Mouse (Mus musculus) G1E (cell line): Measurements from ENCODE around the gene Pqlc2. TPM values are rescaled to one million over a fixed set of nuclear protein-coding genes. Genes with fewer than 3 reads are reported as not detected.
A peak's percentile ranks its signal among the peaks of the same experiment; 100 is the strongest.

Experiments used
- ATAC-seq: 2 replicates; pipeline ENCODE4 v1.8.0; 2016; ENCODE audit warnings: mild to moderate bottlenecking; ENCODE audit not compliant: insufficient number of reproducible peaks, poor library complexity, low FRiP score, severe bottlenecking; ENCODE audit errors: extremely low read depth
- DNase-seq: peaks from one replicate; pipeline ENCODE4 v3.0.0; 2012; ENCODE audit warnings: low spot score
- H3K27me3 ChIP-seq: 2 replicates; pipeline ENCODE4 v1.6.1; 2012; ENCODE audit warnings: mild to moderate bottlenecking, low read length, inconsistent platforms; ENCODE audit not compliant: insufficient read depth
- H3K36me3 ChIP-seq: replicated peaks from 2 replicates; pipeline ENCODE3; 2012; ENCODE audit warnings: mild to moderate bottlenecking, inconsistent platforms
- H3K4me1 ChIP-seq: 2 replicates; pipeline ENCODE4 v1.6.1; 2012; ENCODE audit warnings: low read depth, low read length, inconsistent platforms, mixed read lengths; ENCODE audit not compliant: insufficient read depth
- H3K4me3 ChIP-seq: 2 replicates; pipeline ENCODE4 v1.5.1; 2012; ENCODE audit warnings: low read depth, mild to moderate bottlenecking, inconsistent platforms, low read length, moderate library complexity, mixed read lengths
- H3K9me3 ChIP-seq: replicated peaks from 2 replicates; pipeline ENCODE4 v1.6.1; 2012; ENCODE audit warnings: inconsistent platforms
- CTCF ChIP-seq: IDR thresholded peaks from 2 replicates; pipeline ENCODE4 v1.5.1; 2012; ENCODE audit warnings: low read depth, low read length, inconsistent platforms, mixed read lengths
- GATA1 ChIP-seq: IDR thresholded peaks from 2 replicates; pipeline ENCODE4 v1.6.1; 2012; ENCODE audit warnings: borderline replicate concordance, low read length, inconsistent platforms, mixed read lengths
- GATA2 ChIP-seq: IDR thresholded peaks from 2 replicates; pipeline ENCODE4 v1.6.1; 2012; ENCODE audit warnings: low read depth, low read length, inconsistent platforms, borderline replicate concordance
- POLR2AphosphoS5 ChIP-seq: IDR thresholded peaks from 2 replicates; pipeline ENCODE4 v1.6.1; 2012; ENCODE audit warnings: low read depth, low read length, inconsistent platforms; ENCODE audit not compliant: insufficient replicate concordance
- TAL1 ChIP-seq: conservative IDR thresholded peaks from 2 replicates; pipeline ENCODE4 v1.6.1; 2012; ENCODE audit warnings: low read depth, low read length, inconsistent platforms, mixed read lengths
- polyA plus RNA-seq: library from polyadenylated mRNA; stranded (reverse); fragments of >175 nt; gene quantifications from 2 replicates; pipeline ENCODE4 v1.2.3, GENCODE M21; 2012
- total RNA-seq, 2 experiments: library from RNA; stranded (forward) in 1 of 2; stranded (reverse) in 1 of 2; fragments of 200-1000 nt in 1 of 2; fragments of >200 nt in 1 of 2; fragmentation: Nextera tagmentation in 1 of 2; gene quantifications; 2 replicates each; pipeline ENCODE4 v1.2.3; 2014 to 2017

Gene Pqlc2
- total RNA-seq (2014; fragmentation: Nextera tagmentation) (4.3 and 6.8 TPM in 2 replicates), total RNA-seq (2017) (11.8 and 14.0 TPM in 2 replicates), polyA plus RNA-seq (3.8 and 4.4 TPM in 2 replicates)

DNA sequence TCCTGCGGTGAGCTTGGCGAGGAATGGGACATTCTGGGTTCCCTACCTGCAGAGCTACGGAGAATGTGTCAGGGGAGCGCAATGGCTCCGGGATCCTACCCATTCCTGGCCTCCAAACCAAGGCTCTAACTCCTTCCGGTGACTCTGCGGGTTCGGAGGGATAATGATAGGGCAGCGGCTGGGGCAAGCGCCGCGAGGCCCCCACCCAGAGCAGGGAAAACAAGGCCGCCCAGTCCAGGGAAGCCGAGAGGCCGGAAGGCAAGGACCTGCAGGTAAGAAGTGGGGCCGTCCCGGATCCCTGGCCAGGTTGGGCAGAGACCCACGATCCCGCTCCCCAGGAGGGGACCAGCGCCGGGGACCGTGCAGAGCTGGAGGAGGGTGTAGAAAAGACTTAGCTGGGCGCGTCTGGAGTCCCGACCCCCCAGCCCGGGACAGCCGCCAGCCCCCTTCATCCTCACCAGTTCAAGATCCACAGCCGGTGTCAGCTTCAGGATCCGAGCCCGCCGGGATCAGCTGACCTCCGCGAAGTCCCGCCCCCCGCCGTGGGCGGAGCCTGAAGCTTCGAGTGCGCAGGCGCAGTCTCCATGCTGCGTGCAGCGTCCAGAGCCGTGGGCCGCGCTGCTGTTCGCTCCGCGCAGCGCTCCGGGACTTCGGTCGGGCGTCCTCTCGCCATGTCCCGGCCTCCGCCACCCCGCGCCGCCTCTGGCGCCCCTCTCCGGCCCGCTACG is at the start of gene Pqlc2, which contains the start of gene Akr7a5:
TSS of gene Pqlc2 (minus strand) at position 538 of the 728 bp plus-strand sequence.
TSS of gene Akr7a5 (plus strand) at position 574 of the 728 bp plus-strand sequence.
- H3K27me3 ChIP-seq = no peaks in the 10 kb centered on the region
- H3K4me3 ChIP-seq = peak within 1 kb of the TSS; percentile 94
- DNase-seq (peak; percentile 94), ATAC-seq (peak; percentile 42; the same call in 1 of the 2 replicates)
- H3K36me3 ChIP-seq = peaks cover 45% of the 10 kb centered on the region
- peaks cover 50% of the 10 kb centered on the region for H3K4me1 ChIP-seq
- H3K9me3 ChIP-seq = no peaks in the 10 kb centered on the region
- TF ChIP-seq GATA1 = no peak
- TF ChIP-seq GATA2 = no peak
- TF ChIP-seq CTCF = no peak
- no peak for TF ChIP-seq POLR2AphosphoS5
- TF ChIP-seq TAL1 = no peak

GRCm38 (mm10) chr4:139357211-139357610 is 46.7 kb upstream of the Pqlc2 start:
- no peak for DNase-seq
- Histone ChIP-seq H3K9me3 (no peaks in the 10 kb centered on the region), H3K36me3 (peaks cover 84% of the 10 kb centered on the region), H3K4me3 (no peak overlapping the region), H3K4me1 (peaks cover 46% of the 10 kb centered on the region), H3K27me3 (no peaks in the 10 kb centered on the region)
- no peak for ATAC-seq
- TF ChIP-seq CTCF (no peak), GATA1 (no peak), GATA2 (no peak), POLR2AphosphoS5 (no peak), TAL1 (no peak)

DNA sequence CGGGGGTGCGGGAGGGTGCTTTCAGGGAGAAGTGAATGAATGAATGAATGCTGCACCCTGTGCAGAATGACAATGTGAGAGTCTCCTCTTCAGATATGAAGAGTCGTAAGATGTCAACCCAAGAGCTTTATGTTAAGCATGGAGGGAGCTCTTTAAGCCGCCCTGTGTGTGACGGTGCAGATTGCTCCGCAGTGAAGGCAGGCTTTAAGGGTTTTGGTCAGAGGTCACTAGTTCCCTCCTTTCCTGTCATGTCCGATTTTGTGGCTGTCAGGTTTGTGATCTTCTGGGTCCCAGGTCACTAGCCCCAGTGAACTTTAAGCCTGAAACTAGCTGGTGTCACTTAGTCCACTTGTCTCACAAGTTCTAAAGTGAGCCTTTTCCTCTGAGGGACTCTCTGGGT is 42.3 kb upstream of the Pqlc2 start:
- Histone ChIP-seq H3K4me1 (peaks cover 63% of the 10 kb centered on the region), H3K27me3 (no peaks in the 10 kb centered on the region), H3K4me3 (peak overlapping the region; percentile 83), H3K9me3 (no peaks in the 10 kb centered on the region), H3K36me3 (peaks cover 73% of the 10 kb centered on the region)
- peak; percentile 45 for DNase-seq
- no peak for ATAC-seq
- TF ChIP-seq GATA2 (no peak), TAL1 (no peak), CTCF (no peak), POLR2AphosphoS5 (no peak), GATA1 (no peak)

GRCm38 (mm10) chr4:139351931-139352711 is 41.6 kb upstream of the Pqlc2 start, which contains the start of the genes Mrto4, Emc1 and Ubr4:
TSS of gene Mrto4 (minus strand) at chr4:139352576.
TSS of gene Emc1 (plus strand) at chr4:139352587.
TSS of gene Ubr4 (plus strand) at chr4:139352609.
- ATAC-seq (peak; percentile 85), DNase-seq (peak; percentile 93)
- Histone ChIP-seq H3K36me3 (peaks cover 73% of the 10 kb centered on the region), H3K9me3 (no peaks in the 10 kb centered on the region), H3K4me3 (peak within 1 kb of the TSS; percentile 83), H3K27me3 (no peaks in the 10 kb centered on the region), H3K4me1 (peaks cover 66% of the 10 kb centered on the region)
- TF ChIP-seq GATA1 (no peak), POLR2AphosphoS5 (no peak), GATA2 (no peak), CTCF (no peak), TAL1 (no peak)

DNA sequence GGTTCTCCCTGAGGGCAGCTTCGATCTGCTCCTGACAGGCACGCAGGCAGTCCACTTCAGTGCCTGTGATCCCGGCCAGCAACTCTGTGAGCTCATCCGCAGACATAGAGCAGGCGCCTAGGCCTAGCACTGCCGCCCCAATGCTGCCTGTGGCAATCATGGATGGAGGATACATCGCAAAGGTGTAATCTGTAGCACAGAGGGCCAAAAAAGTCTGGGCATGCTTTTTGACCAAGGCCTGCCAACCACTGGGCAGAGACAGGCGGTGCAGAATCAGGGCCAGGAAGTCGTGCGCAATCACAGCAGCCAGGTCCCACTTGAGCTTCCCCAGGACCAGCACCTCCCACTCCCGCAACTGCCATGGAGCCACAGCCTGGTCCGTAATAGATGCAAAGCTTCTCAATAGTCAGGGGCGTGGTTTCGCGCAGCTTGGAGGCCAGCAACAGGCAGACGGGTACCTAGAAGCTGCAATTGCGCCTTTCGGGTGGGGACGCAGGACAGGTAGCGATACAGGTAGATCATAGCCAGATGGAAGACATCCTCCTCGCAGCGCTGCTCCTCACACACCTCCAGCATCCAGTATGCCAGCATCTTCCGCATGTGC is 35.0 kb upstream of the Pqlc2 start:
- ATAC-seq (no peak), DNase-seq (no peak)
- 0 out of 2 replicates have a peak, but pooled peaks have one; percentile 48 for TF ChIP-seq POLR2AphosphoS5
- no peak for TF ChIP-seq GATA1
- Histone ChIP-seq H3K9me3 (no peaks in the 10 kb centered on the region), H3K27me3 (no peaks in the 10 kb centered on the region), H3K36me3 (peaks cover 74% of the 10 kb centered on the region), H3K4me3 (no peak overlapping the region), H3K4me1 (peaks cover 39% of the 10 kb centered on the region)

- H3K27me3 ChIP-seq = no peaks in the 10 kb centered on the region
- H3K36me3 ChIP-seq = peaks cover 56% of the 10 kb centered on the region
- DNase-seq (no peak), ATAC-seq (no peak)
- no peak overlapping the region for H3K4me3 ChIP-seq
- H3K4me1 ChIP-seq = peaks cover 27% of the 10 kb centered on the region
- H3K9me3 ChIP-seq = no peaks in the 10 kb centered on the region
- no peak for TF ChIP-seq TAL1
- TF ChIP-seq CTCF = no peak
- TF ChIP-seq GATA2 = no peak
- no peak for TF ChIP-seq GATA1
- TF ChIP-seq POLR2AphosphoS5 = no peak
Measured at GRCm38 (mm10) chr4:139343718-139344117, 33.2 kb upstream of the Pqlc2 start.
